Mouse (Mus musculus) E14TG2a.4 (cell line): ENCODE data around the gene Plekhh3.

Experiments
- H3K27me3 ChIP-seq: 2 replicates; pipeline ENCODE4 v1.6.1; 2014; ENCODE audit warnings: low read length, control low read depth; ENCODE audit not compliant: insufficient read depth
- H3K36me3 ChIP-seq: 2 replicates; pipeline ENCODE4 v1.6.1; 2014; ENCODE audit warnings: low read length, control low read depth; ENCODE audit not compliant: insufficient read depth
- H3K4me1 ChIP-seq: replicated peaks from 2 replicates; pipeline ENCODE4 v1.6.1; 2014; ENCODE audit warnings: low read depth, low read length, control low read depth
- H3K4me3 ChIP-seq: replicated peaks from 2 replicates; pipeline ENCODE4 v1.5.1; 2014; ENCODE audit warnings: mild to moderate bottlenecking, low read length
- H3K9me3 ChIP-seq: 2 replicates; pipeline ENCODE4 v1.6.1; 2014; ENCODE audit warnings: low read length, control low read depth
- CTCF ChIP-seq: conservative IDR thresholded peaks from 2 replicates; pipeline ENCODE4 v1.5.1; 2014; ENCODE audit warnings: low read length
- NANOG ChIP-seq: IDR thresholded peaks from 2 replicates; pipeline ENCODE4 v1.6.1; 2014; ENCODE audit warnings: borderline replicate concordance, low read length, mixed read lengths
- POU5F1 ChIP-seq: IDR thresholded peaks from 2 replicates; pipeline ENCODE4 v1.6.1; 2014; ENCODE audit warnings: low read length, borderline replicate concordance

The Plekhh3 gene

GRCm38 (mm10) chr11:101180846-101181740 lies 9.9 kb upstream of the Plekhh3 start:
- H3K27me3 ChIP-seq: peaks cover 71% of the 10 kb centered on the region
- H3K4me1 ChIP-seq: peaks cover 41% of the 10 kb centered on the region
- H3K4me3 ChIP-seq: no peak overlapping the region
- H3K9me3 ChIP-seq: no peaks in the 10 kb centered on the region
- H3K36me3 ChIP-seq: no peaks in the 10 kb centered on the region
- TF ChIP-seq CTCF: peak; percentile 83
- no peak for TF ChIP-seq NANOG

GRCm38 (mm10) chr11:101180261-101180660 lies 9.1 kb upstream of the Plekhh3 start:
- peaks cover 78% of the 10 kb centered on the region for H3K27me3 ChIP-seq
- TF ChIP-seq CTCF: no peak
- no peak for TF ChIP-seq POU5F1
- TF ChIP-seq NANOG: no peak

DNA sequence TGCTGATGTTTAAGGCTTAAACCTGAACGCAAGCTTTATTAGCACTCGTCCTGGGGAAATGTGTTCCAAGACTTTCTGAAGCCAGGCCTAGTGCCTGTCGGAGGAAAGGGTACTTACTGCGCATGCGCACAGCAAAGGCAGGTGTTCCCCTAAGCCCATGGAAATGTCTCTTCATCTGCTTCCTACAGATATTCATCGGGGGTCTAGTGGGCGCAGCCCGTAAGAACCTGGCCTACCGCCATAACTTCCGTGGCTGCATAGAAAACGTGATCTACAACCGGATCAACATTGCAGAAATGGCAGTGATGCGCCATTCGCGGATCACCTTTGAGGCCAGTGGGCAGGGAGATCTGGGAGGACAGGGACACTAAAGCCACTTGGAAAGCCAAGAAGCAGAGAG lies 8.2 kb upstream of the Plekhh3 start:
- Histone ChIP-seq H3K4me3 (no peak overlapping the region), H3K36me3 (no peaks in the 10 kb centered on the region), H3K9me3 (no peaks in the 10 kb centered on the region), H3K27me3 (peaks cover 82% of the 10 kb centered on the region), H3K4me1 (peaks cover 53% of the 10 kb centered on the region)
- TF ChIP-seq NANOG: no peak
- no peak for TF ChIP-seq CTCF
- no peak for TF ChIP-seq POU5F1

More at GRCm38 (mm10) chr11:101180261-101180660, 9.1 kb upstream of the Plekhh3 start:
- Histone ChIP-seq H3K4me3 (no peak overlapping the region), H3K9me3 (no peaks in the 10 kb centered on the region), H3K4me1 (peaks cover 48% of the 10 kb centered on the region), H3K36me3 (no peaks in the 10 kb centered on the region)

DNA sequence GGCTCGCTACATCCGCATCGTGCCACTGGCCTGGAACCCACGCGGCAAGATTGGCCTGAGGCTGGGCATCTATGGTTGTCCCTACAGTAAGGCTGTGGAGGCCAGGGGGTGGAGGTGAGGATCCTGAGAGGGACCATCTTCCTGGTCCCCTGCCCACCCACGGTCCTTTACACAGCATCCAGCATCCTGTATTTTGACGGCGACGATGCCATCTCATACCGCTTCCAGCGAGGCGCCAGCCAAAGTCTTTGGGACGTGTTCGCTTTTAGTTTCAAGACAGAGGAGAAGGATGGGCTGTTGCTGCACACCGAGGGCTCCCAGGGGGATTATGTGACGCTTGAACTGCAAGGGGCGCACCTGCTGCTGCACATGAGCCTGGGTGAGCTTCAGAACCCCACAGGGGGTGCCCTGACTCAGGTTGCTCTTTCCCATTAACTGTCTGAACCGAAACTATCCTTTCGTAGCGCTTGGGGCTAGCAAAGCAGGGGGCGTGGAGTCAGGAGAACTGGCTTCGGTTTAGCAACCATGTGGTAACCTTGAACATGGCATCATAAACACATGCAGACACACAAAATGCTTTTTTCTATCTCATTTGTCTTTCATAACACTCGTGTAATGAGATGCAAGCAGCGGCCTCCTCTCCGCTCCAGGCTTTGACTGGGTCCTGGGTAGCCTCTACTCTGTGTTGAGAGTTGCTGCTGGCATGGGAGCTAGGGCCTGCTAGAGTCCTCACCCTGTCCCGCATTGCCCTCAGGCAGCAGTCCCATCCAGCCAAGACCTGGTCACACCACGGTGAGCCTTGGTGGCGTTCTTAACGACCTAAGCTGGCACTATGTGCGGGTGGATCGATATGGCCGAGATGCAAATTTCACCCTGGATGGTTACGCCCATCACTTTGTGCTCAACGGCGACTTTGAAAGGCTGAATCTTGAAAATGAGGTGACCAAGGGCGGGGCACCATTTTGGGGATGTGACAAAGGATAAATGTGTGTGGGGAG lies 7.2 kb upstream of the Plekhh3 start:
- Histone ChIP-seq H3K4me3 (0 out of 2 replicates have a peak overlapping the region, but pooled peaks have one; percentile 41), H3K4me1 (peaks cover 62% of the 10 kb centered on the region), H3K9me3 (no peaks in the 10 kb centered on the region), H3K27me3 (peaks cover 84% of the 10 kb centered on the region), H3K36me3 (no peaks in the 10 kb centered on the region)
- TF ChIP-seq NANOG (no peak), POU5F1 (no peak), CTCF (no peak)

DNA sequence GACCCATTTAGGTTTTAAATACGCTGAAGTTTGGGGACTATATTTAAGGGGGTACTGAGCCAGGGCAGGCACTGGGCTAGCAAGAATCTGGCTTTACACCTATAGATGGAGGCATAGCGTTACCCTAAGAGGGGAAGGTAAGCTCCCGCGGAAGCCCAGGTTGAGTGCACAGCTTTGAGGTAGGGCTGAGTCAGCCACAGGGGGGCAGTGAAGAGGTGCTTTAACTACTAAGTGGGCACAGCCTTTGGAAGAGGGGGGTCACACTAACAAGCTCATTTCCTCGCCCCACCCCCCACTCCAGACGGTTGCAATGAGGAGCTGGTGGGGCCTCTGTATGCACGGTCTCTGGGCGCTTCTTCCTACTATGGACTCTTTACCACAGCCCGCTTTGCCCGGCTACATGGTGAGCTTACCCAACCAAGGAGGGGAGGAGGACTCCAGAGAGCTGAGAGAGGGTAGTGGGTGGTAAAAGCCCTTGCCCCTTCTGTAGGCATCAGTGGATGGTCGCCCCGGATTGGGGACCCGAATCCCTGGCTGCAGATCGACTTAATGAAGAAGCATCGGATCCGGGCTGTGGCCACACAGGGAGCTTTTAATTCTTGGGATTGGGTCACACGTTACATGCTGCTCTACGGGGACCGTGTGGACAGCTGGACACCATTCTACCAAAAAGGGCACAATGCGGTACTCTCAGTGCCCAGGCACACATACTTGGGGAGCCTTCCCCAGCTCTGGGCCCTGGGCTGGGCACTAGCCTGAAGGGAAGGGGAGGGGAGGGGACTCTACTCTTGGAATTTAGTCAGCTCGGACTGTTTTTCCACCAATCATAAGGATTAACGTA lies 6.0 kb upstream of the Plekhh3 start:
- H3K4me1 ChIP-seq: peaks cover 73% of the 10 kb centered on the region
- H3K36me3 ChIP-seq: no peaks in the 10 kb centered on the region
- H3K27me3 ChIP-seq: peaks cover 84% of the 10 kb centered on the region
- TF ChIP-seq CTCF (peak; percentile 39), POU5F1 (no peak), NANOG (no peak)
- no peaks in the 10 kb centered on the region for H3K9me3 ChIP-seq
- 0 out of 2 replicates have a peak overlapping the region, but pooled peaks have one; percentile 60 for H3K4me3 ChIP-seq

- Histone ChIP-seq H3K4me1 (peaks cover 79% of the 10 kb centered on the region), H3K4me3 (peak overlapping the region; percentile 60), H3K36me3 (no peaks in the 10 kb centered on the region), H3K9me3 (no peaks in the 10 kb centered on the region), H3K27me3 (peaks cover 79% of the 10 kb centered on the region)
- TF ChIP-seq CTCF: 0 out of 2 replicates have a peak, but pooled peaks have one; percentile 2
- TF ChIP-seq NANOG: no peak
- no peak for TF ChIP-seq POU5F1
Measured at GRCm38 (mm10) chr11:101176117-101176691, 5.1 kb upstream of the Plekhh3 start.

DNA sequence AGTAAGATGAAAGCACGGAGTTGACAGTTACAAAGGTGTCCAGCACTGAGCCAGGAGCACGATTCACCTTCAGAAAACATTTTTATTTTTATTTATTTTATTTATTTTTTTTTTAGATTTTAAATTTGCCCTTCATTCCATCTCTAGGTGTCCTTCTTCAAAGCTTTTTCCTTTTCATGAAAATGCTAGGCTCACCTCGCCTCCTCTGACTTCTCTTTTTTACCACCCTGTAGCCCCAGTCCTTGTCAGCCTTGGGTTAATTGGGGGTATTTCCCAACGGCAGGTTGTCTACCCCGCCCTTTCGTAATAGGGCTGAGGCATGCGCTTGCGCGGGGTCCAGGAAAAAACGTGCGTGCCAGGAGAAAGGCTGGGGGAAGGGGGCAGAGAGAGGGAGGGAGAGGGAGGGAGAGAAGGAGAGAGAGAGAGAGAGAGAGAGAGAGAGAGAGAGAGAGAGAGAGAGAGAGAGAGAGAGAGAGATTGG lies 4.5 kb upstream of the Plekhh3 start:
- Histone ChIP-seq H3K9me3 (no peaks in the 10 kb centered on the region), H3K4me3 (peak overlapping the region; percentile 60; the same call in 1 of the 2 replicates), H3K4me1 (peaks cover 80% of the 10 kb centered on the region), H3K27me3 (peaks cover 83% of the 10 kb centered on the region), H3K36me3 (no peaks in the 10 kb centered on the region)
- TF ChIP-seq CTCF (no peak), NANOG (no peak), POU5F1 (no peak)
